Mouse (Mus musculus) G1E (cell line): ENCODE data around the gene Pdk3.

Experiments used
- CTCF ChIP-seq: IDR thresholded peaks from 2 replicates; pipeline ENCODE4 v1.5.1; 2012; ENCODE audit warnings: low read depth, low read length, inconsistent platforms, mixed read lengths
- TAL1 ChIP-seq: conservative IDR thresholded peaks from 2 replicates; pipeline ENCODE4 v1.6.1; 2012; ENCODE audit warnings: low read depth, low read length, inconsistent platforms, mixed read lengths

DNA sequence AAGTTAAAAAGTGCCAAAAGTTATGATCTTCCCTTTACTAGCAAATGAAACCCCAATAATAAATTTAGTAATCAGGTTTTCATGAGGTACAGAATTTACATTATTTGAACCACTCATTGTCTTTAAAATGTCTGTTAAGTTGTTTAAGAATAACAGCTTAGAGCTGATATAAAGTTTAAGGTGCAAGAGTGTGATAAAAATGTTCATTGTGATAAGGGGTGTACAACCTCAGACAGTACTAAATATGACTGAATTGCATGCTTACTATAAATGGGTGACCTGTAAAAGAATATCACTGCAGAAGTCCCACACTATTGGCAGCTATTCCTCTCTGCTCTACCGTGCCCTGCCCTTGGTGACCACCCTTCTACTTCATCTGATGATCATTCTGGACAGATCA, 42.4 kb downstream of the Pdk3 start:
- TF ChIP-seq TAL1 (no peak), CTCF (no peak)
